Mouse (Mus musculus) bone marrow, adult 2 months (tissue): ENCODE data around the gene Cstf3.

Source experiments
- CTCF ChIP-seq: fragments of 200-500 bp; IDR thresholded peaks from 2 replicates; pipeline ENCODE4 v1.5.1; 2011; ENCODE audit warnings: low read length, control low read depth; ENCODE audit not compliant: control insufficient read depth, insufficient read depth
- POLR2A ChIP-seq: fragments of 200-500 bp; IDR thresholded peaks from 2 replicates; pipeline ENCODE4 v1.6.1; 2011; ENCODE audit warnings: low read depth, mild to moderate bottlenecking, control low read depth, low read length, borderline replicate concordance; ENCODE audit not compliant: control insufficient read depth

GRCm38 (mm10) chr2:104714254-104714691 is 124.0 kb downstream of the Cstf3 start:
- TF ChIP-seq CTCF = no peak
- no peak for TF ChIP-seq POLR2A
